Mouse (Mus musculus): ENCODE data around the gene Upf3b. TPM values are rescaled to one million over a fixed set of nuclear protein-coding genes. Genes with fewer than 3 reads are reported as not detected.
"Not testable (repeated sequence)": the region's sequence is repeated elsewhere in the genome, so short reads cannot be mapped to it uniquely, and the experiment has no call there.

Gene Upf3b
- total RNA-seq, 2 experiments from 2014 or later: 24.7 to 25.6 TPM

DNA sequence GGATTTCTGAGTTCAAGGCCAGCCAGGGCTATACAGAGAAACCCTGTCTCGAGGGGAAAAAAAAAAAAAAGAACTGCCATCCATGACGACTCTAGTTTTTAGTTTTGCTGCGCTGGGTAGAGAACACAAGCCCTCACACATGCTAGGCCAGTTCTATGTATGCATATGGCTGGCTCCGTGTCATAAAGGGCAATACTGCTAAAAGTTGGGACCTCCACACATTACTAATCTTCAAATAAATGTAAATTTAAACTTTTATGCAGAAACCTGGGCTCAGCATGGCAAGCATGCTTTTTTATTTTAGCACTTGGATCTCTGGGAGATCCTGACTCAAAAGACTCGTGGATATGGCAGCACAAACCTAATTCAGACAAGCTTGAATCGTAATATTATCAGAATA, 28.9 kb downstream of the Upf3b start:
- no peak for ATAC-seq (ENCODE audit: poor library complexity, severe bottlenecking)

DNA sequence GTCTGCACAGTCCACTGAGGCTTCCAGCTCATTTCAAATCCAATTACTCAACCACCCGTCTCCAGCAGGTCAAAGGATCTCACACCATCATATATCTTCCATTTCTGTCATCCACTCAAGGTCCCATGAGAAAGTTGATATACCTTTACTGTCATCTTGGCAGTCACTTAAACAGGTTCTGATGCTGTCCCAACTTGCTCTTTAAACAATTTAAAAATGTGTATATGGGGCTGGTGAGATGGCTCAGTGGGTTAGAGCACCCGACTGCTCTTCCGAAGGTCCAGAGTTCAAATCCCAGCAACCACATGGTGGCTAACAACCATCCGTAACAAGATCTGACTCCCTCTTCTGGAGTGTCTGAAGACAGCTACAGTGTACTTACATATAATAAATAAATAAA, 29.8 kb downstream of the Upf3b start:
- not testable (repeated sequence) for ATAC-seq (ENCODE audit: poor library complexity, severe bottlenecking)

DNA sequence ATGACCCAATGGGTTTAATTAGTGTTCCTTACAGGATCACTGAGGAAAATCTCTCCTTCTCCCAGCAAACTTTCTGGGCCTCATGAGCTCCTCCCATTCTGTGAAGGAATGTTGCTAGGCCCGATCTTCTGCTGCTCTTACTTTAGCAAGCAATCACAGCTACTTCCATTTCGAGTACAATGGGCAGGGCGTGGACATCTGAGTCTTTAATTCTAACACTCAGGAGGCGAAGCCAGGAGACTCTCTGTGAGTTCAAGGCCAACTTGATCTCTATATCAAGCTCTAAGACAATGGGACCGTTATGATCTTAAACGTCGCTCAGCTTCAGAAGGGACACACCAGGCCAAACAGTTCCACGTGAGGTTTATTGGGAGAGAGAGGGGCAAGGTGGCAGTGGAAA, 33.5 kb downstream of the Upf3b start:
- ATAC-seq (ENCODE audit: poor library complexity, severe bottlenecking): no peak

DNA sequence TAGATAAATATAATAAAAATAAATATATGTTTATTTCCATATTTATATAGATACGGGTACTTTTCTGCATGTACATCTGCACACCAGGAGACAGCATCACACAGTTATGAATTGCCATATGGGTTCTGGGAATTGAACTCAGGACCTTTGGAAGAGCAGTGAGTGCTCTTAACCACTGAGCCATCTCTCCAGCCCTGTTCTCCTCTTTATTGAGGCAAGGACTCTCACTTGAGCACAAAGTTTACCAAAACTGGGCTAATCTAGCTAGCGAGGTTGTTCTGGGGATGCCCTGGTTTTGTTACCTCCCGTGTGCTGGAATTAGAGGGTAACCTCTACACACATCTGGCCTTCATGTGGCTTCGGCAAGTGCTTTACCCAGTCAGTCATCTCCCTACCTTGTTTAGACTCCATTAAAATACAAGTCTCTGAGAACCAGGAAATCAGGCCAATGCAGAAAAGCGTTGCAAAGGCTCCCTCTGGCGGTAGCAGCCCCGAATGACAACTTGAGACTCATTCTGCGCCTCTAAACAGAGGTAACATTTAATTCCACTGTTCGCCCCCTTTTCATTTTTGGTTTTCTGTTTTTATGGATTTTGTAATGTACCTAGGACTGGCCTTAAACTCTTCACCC, 35.7 kb downstream of the Upf3b start:
- ATAC-seq (ENCODE audit: poor library complexity, severe bottlenecking): peak; percentile 87

DNA sequence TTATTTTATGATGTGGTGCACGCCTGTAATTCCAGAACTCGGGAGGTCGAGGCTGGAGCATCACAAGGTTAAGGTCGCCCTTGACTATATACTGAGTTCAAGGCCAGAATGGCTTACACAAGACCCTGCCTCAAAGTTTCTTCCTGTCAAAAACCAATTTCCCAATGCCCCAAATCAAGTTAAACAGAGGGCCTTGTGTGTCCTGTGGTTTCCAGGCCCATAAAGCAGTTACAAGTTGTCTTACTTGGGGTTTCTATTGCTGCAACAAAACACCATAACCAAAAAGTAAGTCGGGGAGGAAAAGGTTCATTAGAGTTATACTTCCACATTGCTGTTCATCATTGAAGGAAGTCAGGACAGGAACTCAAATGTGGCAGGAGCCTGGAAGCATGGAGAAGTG, 41.4 kb downstream of the Upf3b start:
- ATAC-seq (ENCODE audit: poor library complexity, severe bottlenecking): no peak

DNA sequence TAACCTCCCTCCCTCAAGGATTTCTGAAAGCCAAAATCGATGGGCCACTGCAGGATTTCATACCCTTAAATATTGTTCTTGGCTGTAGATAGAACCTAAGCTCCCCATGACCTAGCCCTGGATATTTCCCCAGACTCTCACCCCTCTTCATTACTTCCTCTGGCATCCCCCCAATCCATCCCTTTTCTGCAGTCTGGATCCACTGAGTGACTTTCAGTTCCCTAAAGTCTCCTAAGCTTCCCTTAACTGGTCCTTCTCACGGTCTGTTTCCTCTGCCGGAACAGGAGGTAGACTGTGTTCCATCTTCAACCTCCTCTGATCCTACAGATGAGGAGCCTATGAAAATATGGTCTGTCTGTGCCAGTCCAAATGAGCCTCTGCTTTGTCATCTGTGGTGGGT, 42.8 kb downstream of the Upf3b start:
- ATAC-seq (ENCODE audit: poor library complexity, severe bottlenecking): peak; percentile 68

DNA sequence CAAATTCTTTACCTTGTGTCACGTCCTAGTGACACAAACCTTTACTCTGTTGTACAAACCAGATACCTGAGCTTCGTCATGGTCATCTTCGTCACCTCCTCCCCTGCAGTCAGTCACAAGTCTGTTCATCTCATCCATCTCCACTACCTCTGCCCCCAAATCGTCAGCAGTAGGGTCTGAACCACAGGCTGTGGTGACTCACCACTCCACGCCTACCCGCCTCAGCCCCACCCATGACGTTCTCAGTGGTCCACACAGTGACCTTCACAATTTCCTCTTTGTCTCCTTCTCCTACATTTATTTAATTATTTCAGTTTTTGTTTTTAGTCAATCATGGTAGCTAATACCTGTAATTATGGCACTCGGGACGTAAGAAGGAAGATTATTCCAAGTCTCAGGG, 46.2 kb downstream of the Upf3b start:
- 0 out of 2 replicates have a peak, but pooled peaks have one; percentile 18 for ATAC-seq (ENCODE audit: poor library complexity, severe bottlenecking)

DNA sequence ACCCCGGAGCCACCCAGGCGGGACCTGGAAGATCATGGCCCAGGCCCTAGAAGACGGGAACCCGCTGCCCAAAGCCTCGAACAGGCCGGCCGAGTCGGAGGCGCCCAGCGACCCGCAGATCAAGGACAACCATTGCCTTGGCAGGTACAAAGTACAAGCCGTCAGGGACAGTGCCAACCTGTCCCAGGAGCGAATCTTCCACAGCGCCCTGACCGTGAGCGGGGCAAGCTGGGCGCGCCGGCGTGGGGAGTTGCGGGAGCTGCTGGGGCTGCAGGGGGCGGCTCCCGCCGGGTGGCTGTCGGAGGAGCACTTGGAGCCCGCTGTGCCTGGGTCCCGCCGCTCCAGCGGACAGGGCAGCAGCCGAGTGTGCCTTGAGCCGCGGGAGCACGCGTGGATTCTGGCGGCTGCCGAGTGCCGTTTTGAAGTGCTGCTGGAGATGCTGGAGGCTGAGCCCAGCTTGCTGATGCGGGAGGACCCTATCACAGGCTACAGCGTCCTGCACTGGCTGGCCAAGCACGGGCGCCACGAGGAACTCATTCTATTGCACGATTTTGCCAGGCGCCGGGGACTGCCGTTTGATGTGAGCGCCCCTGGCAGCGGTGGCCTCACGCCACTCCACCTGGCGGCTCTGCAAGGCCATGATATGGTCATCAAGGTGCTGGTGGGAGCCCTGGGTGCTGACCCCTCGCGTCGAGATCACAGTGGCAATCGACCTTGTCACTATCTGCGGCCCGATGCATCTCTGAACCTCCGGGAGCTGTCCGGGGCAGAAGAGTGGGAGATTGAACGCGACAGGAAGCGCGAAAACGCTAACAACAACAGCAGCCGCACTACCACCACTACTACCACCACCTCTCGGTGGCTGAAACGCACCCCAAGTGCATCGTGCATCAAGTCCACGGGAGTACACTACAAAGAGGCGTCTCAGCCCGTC, 61.0 kb downstream of the Upf3b start:
- peak; percentile 24 for ATAC-seq (ENCODE audit: poor library complexity, severe bottlenecking)

DNA sequence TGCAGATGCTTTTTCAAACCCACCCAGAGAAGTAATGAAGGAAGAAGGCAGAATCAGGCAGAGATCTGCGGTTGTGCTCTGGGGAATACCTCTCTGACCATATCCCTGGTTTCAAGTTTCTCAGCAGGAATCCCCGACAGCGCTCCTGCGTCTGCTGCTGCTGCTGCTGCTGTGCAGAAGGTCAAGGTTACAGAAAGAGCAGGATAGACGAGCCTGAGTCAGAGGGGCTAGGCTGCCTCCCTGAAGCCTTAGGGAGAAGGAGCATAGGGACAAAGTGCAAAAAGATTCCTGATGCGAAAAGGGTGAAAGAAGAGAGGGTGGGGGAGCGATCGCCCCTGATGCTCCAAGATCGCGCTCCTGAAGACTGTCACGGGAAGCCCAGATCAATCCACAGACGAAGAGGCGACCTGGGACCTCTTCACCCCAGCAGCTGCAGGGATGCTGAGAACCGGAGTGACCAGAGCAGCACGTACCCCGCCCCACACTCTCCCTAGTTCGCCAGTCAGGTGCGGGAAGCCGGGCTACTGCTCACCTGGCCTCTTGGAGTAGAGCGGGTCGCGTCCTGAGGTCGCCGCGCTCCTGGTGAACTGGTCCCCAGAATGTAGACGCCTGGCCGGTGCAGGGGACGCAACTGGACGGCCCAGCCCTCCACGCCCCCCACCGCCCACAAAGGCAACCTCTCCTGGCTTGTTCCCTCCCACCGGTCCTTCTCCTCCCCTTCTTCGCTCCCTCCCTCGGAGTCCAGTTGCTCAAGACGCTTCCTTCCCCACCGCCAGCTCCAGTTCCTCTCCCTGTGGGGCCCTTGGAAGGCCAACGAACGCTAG, 61.8 kb downstream of the Upf3b start, which contains the start of gene Sowahd:
Gene Sowahd (plus strand): TSS at position 780 of the 824 bp plus-strand sequence.
- ATAC-seq (ENCODE audit: poor library complexity, severe bottlenecking): peak; percentile 75

DNA sequence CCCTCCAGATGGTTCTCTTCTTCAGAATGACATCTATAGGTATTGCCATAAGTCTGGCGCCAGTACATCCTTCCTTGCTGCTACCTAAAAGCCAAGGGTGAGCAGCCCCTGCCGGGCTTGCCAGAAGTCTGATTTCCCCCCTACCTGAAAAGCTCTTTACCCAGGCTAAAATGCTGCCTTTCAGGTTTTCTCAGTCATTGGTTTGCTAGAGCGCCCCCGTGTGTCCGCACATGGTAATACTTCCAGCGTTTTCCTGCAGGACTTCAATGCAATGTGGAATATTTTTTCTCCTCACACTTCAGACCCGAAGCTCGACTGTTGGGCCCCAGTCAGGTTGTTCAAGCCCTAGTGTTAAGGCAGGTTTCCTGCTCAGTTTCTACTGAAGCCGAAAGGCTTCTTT, 67.4 kb downstream of the Upf3b start:
- peak; percentile 33; the same call in 1 of the 2 replicates for ATAC-seq (ENCODE audit: poor library complexity, severe bottlenecking)

Other genes with a start within 250 kb of the Upf3b start
- 97.6 and 104 TPM in 2 replicates for gene Ube2a, start 236.4 kb downstream of the Upf3b start, total RNA-seq (2015)
- 19.8 and 22.7 TPM in 2 replicates for gene Ube2a, start 236.4 kb downstream of the Upf3b start, total RNA-seq (2017)
- gene C330007P06Rik, start 236.2 kb downstream of the Upf3b start, total RNA-seq (2015): 23.8 and 25.9 TPM in 2 replicates
- 51.9 and 59.1 TPM in 2 replicates for gene C330007P06Rik, start 236.2 kb downstream of the Upf3b start, total RNA-seq (2017)
- 6.4 and 6.6 TPM in 2 replicates for gene Nkrf, start 207.4 kb downstream of the Upf3b start, total RNA-seq (2015)
- 3.2 and 8.0 TPM in 2 replicates for gene Nkrf, start 207.4 kb downstream of the Upf3b start, total RNA-seq (2017)
- gene Sept6, start 118.5 kb downstream of the Upf3b start, total RNA-seq (2015): 42.3 and 42.4 TPM in 2 replicates
- gene Sept6, start 118.5 kb downstream of the Upf3b start, total RNA-seq (2017): 37.9 and 38.7 TPM in 2 replicates
- not detected in 2 replicates for gene Sowahd, start 61.5 kb downstream of the Upf3b start, total RNA-seq (2015)
- not detected in 2 replicates for gene Sowahd, start 61.5 kb downstream of the Upf3b start, total RNA-seq (2017)
- gene Rpl39, start 24.9 kb downstream of the Upf3b start, total RNA-seq (2015): 1,116 and 1,186 TPM in 2 replicates
- 3,519 and 4,154 TPM in 2 replicates for gene Rpl39, start 24.9 kb downstream of the Upf3b start, total RNA-seq (2017)
- gene Nkap, start 16.5 kb upstream of the Upf3b start, total RNA-seq (2015): 16.9 and 18.5 TPM in 2 replicates
- gene Nkap, start 16.5 kb upstream of the Upf3b start, total RNA-seq (2017): 30.5 and 37.4 TPM in 2 replicates
- not detected in 2 replicates for gene Akap14, start 58.5 kb upstream of the Upf3b start, total RNA-seq (2015)
- not detected in 2 replicates for gene Akap14, start 58.5 kb upstream of the Upf3b start, total RNA-seq (2017)
- gene Ndufa1, start 80.8 kb upstream of the Upf3b start, total RNA-seq (2015): 203 and 221 TPM in 2 replicates
- gene Ndufa1, start 80.8 kb upstream of the Upf3b start, total RNA-seq (2017): 123 and 131 TPM in 2 replicates
- gene Rnf113a1, start 80.9 kb upstream of the Upf3b start, total RNA-seq (2015): 6.4 and 6.5 TPM in 2 replicates
- 2.8 and 4.5 TPM in 2 replicates for gene Rnf113a1, start 80.9 kb upstream of the Upf3b start, total RNA-seq (2017)
- not detected in 2 replicates for gene Gm9, start 100.7 kb upstream of the Upf3b start, total RNA-seq (2015)
- gene Gm9, start 100.7 kb upstream of the Upf3b start, total RNA-seq (2017): not detected in 2 replicates
- not detected in 2 replicates for gene Rhox1, start 111.9 kb upstream of the Upf3b start, total RNA-seq (2015)
- not detected in 2 replicates for gene Rhox1, start 111.9 kb upstream of the Upf3b start, total RNA-seq (2017)
- gene Rhox2a, start 134.7 kb upstream of the Upf3b start, total RNA-seq (2015): not detected in 2 replicates
- gene Rhox2a, start 134.7 kb upstream of the Upf3b start, total RNA-seq (2017): not detected in 2 replicates
- not detected in 2 replicates for gene Rhox3a, start 139.6 kb upstream of the Upf3b start, total RNA-seq (2015)
- gene Rhox3a, start 139.6 kb upstream of the Upf3b start, total RNA-seq (2017): not detected in 2 replicates
- gene Rhox4a, start 155.0 kb upstream of the Upf3b start, total RNA-seq (2015): not detected in 2 replicates
- not detected in 2 replicates for gene Rhox4a, start 155.0 kb upstream of the Upf3b start, total RNA-seq (2017)